Mouse (Mus musculus) intestine, embryonic 14.5 days (tissue): ENCODE data around the gene Ucma. TPM values are rescaled to one million over a fixed set of nuclear protein-coding genes. Genes with fewer than 3 reads are reported as not detected.
"Not testable (repeated sequence)": the region's sequence is repeated elsewhere in the genome, so short reads cannot be mapped to it uniquely, and the experiment has no call there.

Experiments used
- ATAC-seq: fragments of 200-750 bp; cut with Nextera tagmentation; replicated peaks from 2 replicates; pipeline ENCODE4 v1.8.0; 2017; ENCODE audit warnings: low read depth, moderate number of reproducible peaks, moderate TSS enrichment, moderate library complexity; ENCODE audit not compliant: low FRiP score, low TSS enrichment
- DNase-seq: peaks from one replicate; pipeline ENCODE4 v3.0.0-alpha.2; 2018; ENCODE audit warnings: low spot score
- H3K27ac ChIP-seq: fragments of 300-500 bp; sonication (generic); 2 replicates; pipeline ENCODE4 v1.5.1; 2014; ENCODE audit warnings: low read depth, mild to moderate bottlenecking, control low read depth
- H3K27me3 ChIP-seq: fragments of 300-500 bp; sonication (generic); replicated peaks from 2 replicates; pipeline ENCODE4 v1.6.1; 2014; ENCODE audit warnings: low read length, control low read depth; ENCODE audit not compliant: control insufficient read depth, insufficient read depth
- H3K36me3 ChIP-seq: fragments of 300-500 bp; sonication (generic); 2 replicates; pipeline ENCODE4 v1.6.1; 2014; ENCODE audit warnings: low read length, control low read depth; ENCODE audit not compliant: control insufficient read depth, insufficient read depth
- H3K4me1 ChIP-seq: fragments of 300-500 bp; sonication (generic); replicated peaks from 2 replicates; pipeline ENCODE4 v1.6.1; 2014; ENCODE audit warnings: low read length, control low read depth, mixed read lengths; ENCODE audit not compliant: control insufficient read depth, insufficient read depth
- H3K4me2 ChIP-seq: fragments of 300-500 bp; sonication (generic); 2 replicates; pipeline ENCODE4 v1.6.1; 2014; ENCODE audit warnings: low read length
- H3K4me3 ChIP-seq: fragments of 300-500 bp; sonication (generic); 2 replicates; pipeline ENCODE4 v1.5.1; 2014; ENCODE audit warnings: low read depth, low read length, control low read depth, mixed read lengths
- H3K9ac ChIP-seq: fragments of 300-500 bp; sonication (generic); 2 replicates; pipeline ENCODE4 v1.6.1; 2014; ENCODE audit warnings: mild to moderate bottlenecking, low read length
- H3K9me3 ChIP-seq: fragments of 300-500 bp; sonication (generic); 2 replicates; pipeline ENCODE4 v1.6.1; 2016; ENCODE audit warnings: low read length, control low read depth; ENCODE audit not compliant: control insufficient read depth
- WGBS: fragments of 180-500 bp; shearing (Covaris S2); extraction: QIAGEN DNeasy Blood & Tissue Kit; methylation state at CpG from one replicate; pipeline ENCODE4 v1.1.7; 2014; 5-methylcytosine and 5-hydroxymethylcytosine counted together
- polyA plus RNA-seq: library from polyadenylated mRNA; unstranded; fragments of >200 nt; fragmentation: Nextera tagmentation; extraction: Ambion mirVana; gene quantifications from 2 replicates; pipeline ENCODE4 v1.2.1, GENCODE M21; 2014

The Ucma gene
- polyA plus RNA-seq = not detected in 2 replicates

DNA sequence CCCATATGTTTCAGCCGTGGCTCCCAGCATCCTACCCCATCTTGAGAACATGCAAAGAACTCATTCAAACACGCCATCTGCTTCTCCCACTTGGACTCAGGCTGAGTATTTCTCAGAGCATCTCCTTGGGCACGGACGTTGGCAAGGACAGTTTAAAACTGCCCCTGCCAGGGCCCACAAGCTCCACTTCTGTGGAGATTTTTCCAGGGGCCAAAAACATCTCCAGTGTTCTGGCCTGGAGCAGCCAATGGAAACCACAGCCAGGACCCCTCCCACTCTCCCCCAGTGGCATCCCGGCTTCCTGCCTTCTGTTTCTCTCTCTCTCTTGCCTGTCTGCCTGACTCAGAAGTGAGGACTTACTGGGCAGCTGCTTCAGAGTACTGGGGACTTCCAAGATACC, at the start of gene Ucma:
Gene Ucma (plus strand): TSS at position 316 of the 400 bp plus-strand sequence.
- WGBS = 72% methylated on average over 5 of the region's 5 CpGs
- H3K4me3 ChIP-seq = no peak within 1 kb of the TSS
- H3K27me3 ChIP-seq = no peaks in the 10 kb centered on the region
- H3K27ac ChIP-seq = no peak within 1 kb of the TSS
- H3K4me2 ChIP-seq = no peak within 1 kb of the TSS
- no peak for DNase-seq
- no peak for ATAC-seq
- H3K4me1 ChIP-seq = no peaks in the 10 kb centered on the region
- no peak within 1 kb of the TSS for H3K9ac ChIP-seq
- H3K9me3 ChIP-seq = no peaks in the 10 kb centered on the region
- H3K36me3 ChIP-seq = no peaks in the 10 kb centered on the region

DNA sequence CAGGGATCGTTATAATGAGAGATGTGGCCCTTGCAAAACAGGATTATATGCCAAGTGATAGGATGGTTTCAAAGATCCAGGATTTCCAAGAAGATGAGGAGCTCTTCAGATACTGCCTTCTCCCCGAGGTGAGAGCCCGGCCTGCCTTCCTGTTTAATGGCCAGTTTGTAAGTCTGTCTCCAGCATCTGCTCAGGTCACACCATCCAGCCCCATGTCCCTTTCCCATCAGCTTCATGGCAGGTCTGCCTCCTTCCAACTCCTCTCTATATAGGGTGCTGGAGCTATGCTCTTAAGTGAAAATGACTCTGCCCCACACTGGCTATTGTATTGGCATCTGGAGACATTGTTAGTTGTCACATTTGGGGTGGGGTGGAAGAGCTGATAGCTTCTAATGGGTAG, 48.5 kb upstream of the Ucma start:
- ATAC-seq = no peak
- no peak overlapping the region for H3K4me3 ChIP-seq
- no peak for DNase-seq
- 0 out of 2 replicates have a peak, but pooled peaks cover 3% of the 10 kb centered on the region for H3K9me3 ChIP-seq
- 89% methylated on average over 3 of the region's 3 CpGs for WGBS
- no peak overlapping the region for H3K27ac ChIP-seq
- H3K4me2 ChIP-seq = no peak overlapping the region
- H3K36me3 ChIP-seq = peaks cover 23% of the 10 kb centered on the region; the same call in 1 of the 2 replicates
- H3K4me1 ChIP-seq = no peaks in the 10 kb centered on the region; the same call in 1 of the 2 replicates
- H3K9ac ChIP-seq = no peak overlapping the region
- no peaks in the 10 kb centered on the region for H3K27me3 ChIP-seq

DNA sequence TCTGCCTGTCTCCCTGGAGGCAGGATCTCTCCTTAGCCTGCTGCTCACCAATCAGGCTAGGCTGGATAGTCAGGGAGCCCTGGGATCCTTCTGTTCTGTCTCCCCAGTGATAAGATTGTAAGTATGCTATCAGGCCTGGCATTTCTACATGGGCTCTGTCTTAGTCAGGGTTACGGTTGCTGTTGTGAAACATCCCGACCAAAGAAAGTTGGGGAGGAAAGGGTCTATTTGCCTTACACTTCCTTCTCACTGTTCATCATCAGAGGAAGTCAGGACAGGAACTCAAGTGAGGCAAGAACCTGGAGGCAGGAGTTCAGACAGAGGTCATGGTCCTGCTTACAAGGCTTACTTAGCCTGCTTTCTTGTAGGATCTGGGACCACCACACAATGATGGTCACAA, 46.7 kb upstream of the Ucma start:
- Histone ChIP-seq H3K27me3 (no peaks in the 10 kb centered on the region), H3K4me2 (no peak overlapping the region), H3K9me3 (0 out of 2 replicates have a peak, but pooled peaks cover 3% of the 10 kb centered on the region), H3K4me3 (no peak overlapping the region), H3K27ac (no peak overlapping the region), H3K36me3 (peaks cover 23% of the 10 kb centered on the region; the same call in 1 of the 2 replicates), H3K9ac (no peak overlapping the region), H3K4me1 (no peaks in the 10 kb centered on the region; the same call in 1 of the 2 replicates)
- 84% methylated on average over 2 of the region's 2 CpGs for WGBS
- ATAC-seq (no peak), DNase-seq (no peak)

DNA sequence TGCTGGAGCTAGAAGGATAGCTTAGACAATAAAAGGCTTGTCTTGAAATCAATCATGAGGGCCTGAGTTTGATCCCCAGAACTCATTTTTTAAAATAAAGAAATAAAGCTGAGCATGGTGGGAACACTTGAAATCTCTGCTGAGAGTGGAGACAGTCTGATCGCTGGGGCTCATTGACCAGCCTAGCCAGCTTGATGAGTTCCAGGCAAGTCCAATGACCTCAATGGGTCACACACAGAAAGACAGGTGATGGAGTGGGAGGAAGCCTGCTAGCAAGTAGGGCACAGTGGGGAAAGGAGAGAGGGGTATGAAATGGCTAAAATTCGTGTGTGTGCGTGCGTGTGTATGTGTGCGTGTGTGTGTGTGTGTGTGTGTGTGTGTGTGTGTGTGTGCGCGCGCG, 41.4 kb upstream of the Ucma start:
- DNase-seq (no peak), ATAC-seq (no peak)
- Histone ChIP-seq H3K27ac (no peak overlapping the region), H3K4me3 (no peak overlapping the region), H3K9ac (no peak overlapping the region), H3K4me2 (no peak overlapping the region), H3K4me1 (no peaks in the 10 kb centered on the region), H3K36me3 (peaks cover 19% of the 10 kb centered on the region; the same call in 1 of the 2 replicates), H3K9me3 (0 out of 2 replicates have a peak, but pooled peaks cover 4% of the 10 kb centered on the region), H3K27me3 (no peaks in the 10 kb centered on the region)
- 87% methylated on average over 9 of the region's 9 CpGs for WGBS

DNA sequence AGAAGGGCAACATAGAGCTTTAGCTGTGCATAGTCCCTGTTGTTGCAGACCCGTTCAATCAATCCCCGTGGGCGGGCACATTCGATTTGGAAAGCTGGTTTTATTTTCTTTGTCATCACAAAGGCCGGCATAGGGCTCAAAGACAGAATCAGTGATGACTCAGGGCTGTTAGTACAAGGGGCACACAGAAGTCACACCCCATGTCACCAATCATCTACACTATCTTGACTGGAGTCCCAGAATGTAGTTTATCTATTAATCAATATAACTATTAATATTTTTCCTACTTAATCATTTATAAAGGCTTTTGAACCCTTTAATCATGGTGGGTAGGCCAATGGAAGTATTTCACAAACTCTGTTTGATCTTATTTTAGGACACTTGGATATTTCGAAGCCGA, 38.0 kb upstream of the Ucma start:
- H3K9me3 ChIP-seq = 0 out of 2 replicates have a peak, but pooled peaks cover 4% of the 10 kb centered on the region
- no peak overlapping the region for H3K9ac ChIP-seq
- 88% methylated on average over 7 of the region's 7 CpGs for whole genome bisulfite sequencing
- DNase-seq = no peak
- H3K4me2 ChIP-seq = no peak overlapping the region
- H3K4me3 ChIP-seq = no peak overlapping the region
- no peaks in the 10 kb centered on the region for H3K4me1 ChIP-seq
- no peak overlapping the region for H3K27ac ChIP-seq
- peaks cover 12% of the 10 kb centered on the region; the same call in 1 of the 2 replicates for H3K36me3 ChIP-seq
- ATAC-seq = no peak
- no peaks in the 10 kb centered on the region for H3K27me3 ChIP-seq

DNA sequence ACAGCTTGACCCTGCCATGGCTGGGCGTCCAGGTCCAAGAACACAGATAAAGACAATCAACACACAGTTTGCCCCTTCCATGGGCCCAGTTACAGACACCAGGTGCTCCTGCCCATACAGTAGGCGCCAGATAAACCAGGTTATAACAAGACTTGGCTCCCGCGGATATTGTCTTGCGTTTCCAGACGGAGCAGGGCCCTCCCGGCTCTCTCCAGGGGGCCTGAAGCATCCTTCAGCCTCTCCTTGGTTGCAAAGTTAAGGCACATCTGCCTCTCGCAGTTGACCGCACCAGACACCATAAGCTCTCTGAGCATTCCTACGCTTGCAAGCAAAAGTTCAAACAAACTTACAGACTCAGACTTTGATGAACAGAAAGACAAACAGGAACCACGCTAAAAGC, 35.1 kb upstream of the Ucma start:
- Histone ChIP-seq H3K4me3 (no peak overlapping the region), H3K9me3 (0 out of 2 replicates have a peak, but pooled peaks cover 7% of the 10 kb centered on the region), H3K4me2 (no peak overlapping the region), H3K27ac (no peak overlapping the region), H3K36me3 (peaks cover 12% of the 10 kb centered on the region; the same call in 1 of the 2 replicates), H3K9ac (no peak overlapping the region), H3K4me1 (no peaks in the 10 kb centered on the region), H3K27me3 (no peaks in the 10 kb centered on the region)
- ATAC-seq = no peak
- no peak for DNase-seq
- 90% methylated on average over 11 of the region's 11 CpGs for WGBS

DNA sequence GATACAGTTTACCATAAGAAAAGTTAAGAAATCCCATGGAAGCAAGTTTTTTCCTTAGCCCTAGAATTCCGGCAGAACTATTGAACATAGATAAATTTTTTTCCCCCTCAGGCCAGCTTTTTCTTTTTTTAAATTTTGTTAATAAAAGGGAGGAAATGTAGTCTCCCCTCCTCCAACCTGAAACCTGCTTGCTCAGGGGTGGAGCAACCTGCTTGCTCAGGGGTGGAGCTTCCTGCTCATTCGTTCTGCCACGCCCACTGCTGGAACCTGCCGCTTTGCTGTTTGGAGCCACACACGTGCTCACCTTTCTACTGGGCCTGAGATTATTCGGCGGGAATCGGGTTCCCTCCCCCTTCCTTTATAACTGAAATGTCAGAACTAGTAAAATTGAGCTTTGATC, 26.2 kb upstream of the Ucma start:
- not testable (repeated sequence) for H3K4me3 ChIP-seq, H3K4me1 ChIP-seq, H3K27me3 ChIP-seq, DNase-seq, ATAC-seq, H3K4me2 ChIP-seq, H3K9me3 ChIP-seq, H3K36me3 ChIP-seq, H3K9ac ChIP-seq, H3K27ac ChIP-seq
- 90% methylated on average over 3 of the region's 8 CpGs for WGBS

DNA sequence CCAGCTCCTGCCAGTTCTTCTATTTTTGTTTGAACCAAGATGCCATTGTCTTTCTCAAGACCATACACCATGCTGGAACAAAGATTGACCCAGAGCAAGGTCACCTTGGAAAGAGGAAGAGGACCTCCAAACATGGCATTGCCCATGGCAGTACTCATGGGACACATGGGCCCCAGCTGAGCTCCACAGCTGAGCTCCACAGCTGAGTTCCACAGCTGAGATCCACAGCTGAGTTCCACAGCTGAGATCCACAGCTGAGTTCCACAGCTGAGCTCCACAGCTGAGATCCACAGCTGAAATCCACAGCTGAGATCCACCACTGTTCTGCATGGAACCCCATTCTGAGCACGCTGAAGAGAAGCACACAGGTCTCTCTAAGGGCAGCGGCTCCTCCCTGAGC, 24.9 kb upstream of the Ucma start:
- ATAC-seq (no peak), DNase-seq (no peak)
- no peaks in the 10 kb centered on the region for H3K9me3 ChIP-seq
- H3K9ac ChIP-seq = no peak overlapping the region
- 100% methylated on average over 2 of the region's 2 CpGs for WGBS
- H3K4me1 ChIP-seq = no peaks in the 10 kb centered on the region
- no peak overlapping the region for H3K4me2 ChIP-seq
- H3K27me3 ChIP-seq = no peaks in the 10 kb centered on the region
- no peak overlapping the region for H3K27ac ChIP-seq
- H3K4me3 ChIP-seq = no peak overlapping the region
- H3K36me3 ChIP-seq = no peaks in the 10 kb centered on the region

DNA sequence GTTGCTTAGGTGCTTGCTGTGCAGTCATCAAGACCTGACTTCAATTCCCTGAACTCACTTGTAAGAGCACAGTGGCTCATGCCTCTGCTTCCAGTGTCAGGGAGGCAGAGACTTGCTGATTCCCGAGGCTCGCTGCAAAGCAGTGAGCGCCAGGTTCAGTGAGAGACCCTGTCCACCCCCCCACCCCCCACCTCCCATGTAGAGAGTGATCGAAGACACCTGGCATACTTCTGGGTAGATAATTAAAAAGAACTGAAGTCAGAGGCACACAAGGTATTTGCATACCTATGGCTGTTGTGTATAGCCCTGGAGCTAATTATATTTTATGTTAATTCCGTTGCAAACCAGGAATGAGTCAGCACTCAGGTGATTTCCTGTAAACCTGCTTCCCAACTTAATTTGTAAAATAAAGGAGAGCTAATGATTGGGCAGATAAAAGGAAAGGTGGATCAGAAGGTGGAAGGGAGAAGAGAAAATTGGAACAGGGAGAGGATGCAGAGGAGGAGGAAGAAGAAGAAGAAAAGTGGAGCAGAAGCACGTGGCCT, 21.6 kb upstream of the Ucma start:
- no peak overlapping the region for H3K4me3 ChIP-seq
- DNase-seq = no peak
- H3K27me3 ChIP-seq = no peaks in the 10 kb centered on the region
- H3K4me1 ChIP-seq = no peaks in the 10 kb centered on the region
- H3K4me2 ChIP-seq = no peak overlapping the region
- WGBS = 87% methylated on average over 6 of the region's 6 CpGs
- H3K9ac ChIP-seq = no peak overlapping the region
- H3K27ac ChIP-seq = no peak overlapping the region
- no peaks in the 10 kb centered on the region for H3K36me3 ChIP-seq
- H3K9me3 ChIP-seq = no peaks in the 10 kb centered on the region
- ATAC-seq = no peak
